Mouse (Mus musculus): ENCODE data around the gene Ezh2.

Ezh2 gene

DNA sequence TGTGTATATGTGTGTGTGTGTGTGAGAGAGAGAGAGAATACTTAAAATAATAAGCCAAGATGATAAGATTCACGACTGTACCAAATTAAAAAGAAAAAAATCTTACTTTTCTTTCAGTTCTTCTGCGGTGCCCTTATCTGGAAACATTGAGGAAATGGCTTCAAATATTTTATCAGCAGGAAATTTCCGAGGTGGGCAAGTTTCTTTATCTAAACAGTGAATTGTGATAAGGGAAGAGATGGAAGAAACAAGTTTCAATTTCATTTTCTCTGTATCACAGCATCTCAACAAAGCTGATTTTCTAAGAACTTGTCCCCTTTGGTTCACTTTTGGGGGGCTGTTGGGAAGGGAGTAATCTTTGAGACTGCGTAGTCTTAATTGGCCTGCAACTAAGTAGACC lies 42.9 kb downstream of the Ezh2 start:
- no peak for DNase-seq (ENCODE audit: low spot score in 2 of 2)

DNA sequence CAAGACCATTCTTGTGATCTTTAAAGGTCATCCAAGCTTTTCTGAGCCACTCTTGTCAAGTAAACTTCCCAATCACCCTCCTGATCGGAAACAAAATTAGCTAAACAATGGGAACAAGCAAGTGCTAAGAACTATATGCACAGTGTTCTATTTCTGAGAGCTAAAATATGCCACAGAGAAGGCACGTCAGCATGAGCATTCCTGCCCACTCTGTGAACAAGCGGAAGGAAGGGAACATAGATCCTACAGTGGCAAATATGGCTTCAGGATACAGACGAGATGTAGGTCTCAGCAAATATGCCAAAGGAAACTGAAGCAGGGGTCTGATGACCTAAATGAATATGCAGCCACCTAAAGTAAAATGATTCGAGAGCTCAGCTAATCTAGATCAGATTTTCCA lies 59.8 kb downstream of the Ezh2 start:
- no peak for DNase-seq (ENCODE audit: low spot score in 2 of 2)

DNA sequence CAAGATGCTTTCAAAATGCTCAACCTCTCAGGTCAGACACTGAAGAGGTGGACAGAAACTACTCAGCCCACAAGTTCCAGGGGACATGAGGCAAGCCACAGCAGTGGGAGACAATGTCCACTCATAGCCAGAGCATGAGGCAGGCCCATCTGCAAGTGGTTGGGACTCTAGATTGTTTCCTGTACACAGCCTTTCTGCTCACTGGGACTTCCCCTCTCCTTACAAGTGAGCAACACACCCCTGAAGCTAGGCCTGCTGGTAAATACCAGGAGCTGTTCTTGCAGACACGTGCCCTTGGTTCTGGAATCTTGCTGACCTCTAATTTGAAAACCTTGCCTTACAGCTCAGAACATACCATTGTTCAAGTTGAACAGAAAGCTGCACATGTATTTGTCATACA lies 62.6 kb downstream of the Ezh2 start:
- no peak for DNase-seq (ENCODE audit: low spot score in 2 of 2)

DNA sequence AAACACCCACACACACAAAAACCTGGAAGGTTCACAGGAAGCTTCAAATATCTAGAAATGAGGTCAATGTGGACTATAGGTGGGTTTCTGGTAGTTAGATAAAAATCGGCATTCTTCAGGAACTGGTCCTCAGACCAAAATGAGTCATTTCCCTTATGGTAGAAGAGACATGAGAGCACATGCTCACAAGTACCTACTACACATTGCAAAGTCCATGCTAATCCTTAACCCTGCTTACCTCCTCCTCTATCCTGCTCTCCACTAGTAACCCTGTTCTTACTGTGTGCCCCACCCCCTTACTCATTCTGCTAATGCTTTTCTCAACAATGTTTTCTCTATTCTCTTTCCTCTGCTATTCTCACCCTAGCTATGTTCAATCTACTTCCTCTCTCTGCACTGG lies 67.5 kb downstream of the Ezh2 start:
- no peak for DNase-seq (ENCODE audit: low spot score in 2 of 2)

DNA sequence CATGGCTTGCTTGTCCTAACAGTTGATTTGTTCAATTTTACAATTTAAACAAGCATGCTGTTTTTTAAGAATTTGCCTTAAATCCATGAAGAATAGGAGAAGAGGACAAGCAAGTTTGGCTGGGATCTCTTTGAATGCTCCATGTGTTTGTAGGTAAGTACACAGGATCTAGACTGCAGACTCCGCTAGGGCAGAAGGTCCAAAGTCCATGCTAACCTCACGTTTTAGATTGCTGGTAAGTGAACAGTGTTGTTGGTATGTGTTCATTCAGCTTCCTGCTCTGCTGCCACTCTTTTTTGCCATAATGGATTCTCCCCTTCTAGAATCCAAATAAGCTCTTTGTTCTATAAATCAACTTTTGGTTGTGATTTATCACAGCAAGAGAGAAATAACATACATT lies 68.0 kb downstream of the Ezh2 start:
- no peak for DNase-seq (ENCODE audit: low spot score in 2 of 2)

DNA sequence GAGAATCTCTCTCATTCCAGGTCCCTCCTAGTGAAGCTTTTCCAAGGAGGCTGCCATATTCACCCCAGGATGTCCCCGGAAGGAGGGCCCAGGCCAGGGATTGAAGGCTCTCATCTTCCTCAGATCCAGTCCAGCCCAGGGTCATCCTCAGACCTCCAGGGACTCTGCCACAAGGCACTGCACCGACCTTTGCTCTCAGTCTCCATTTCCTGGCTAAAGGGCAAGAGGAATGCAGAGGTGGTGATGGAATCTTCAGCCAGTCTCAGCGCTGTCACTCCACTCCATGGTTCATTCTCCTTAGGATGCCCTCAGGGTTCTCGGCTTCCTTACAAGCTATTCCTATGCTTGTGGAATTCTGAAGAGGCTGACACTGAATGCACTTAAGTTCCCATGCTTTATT lies 68.7 kb downstream of the Ezh2 start:
- DNase-seq (ENCODE audit: low spot score in 2 of 2): no peak

DNA sequence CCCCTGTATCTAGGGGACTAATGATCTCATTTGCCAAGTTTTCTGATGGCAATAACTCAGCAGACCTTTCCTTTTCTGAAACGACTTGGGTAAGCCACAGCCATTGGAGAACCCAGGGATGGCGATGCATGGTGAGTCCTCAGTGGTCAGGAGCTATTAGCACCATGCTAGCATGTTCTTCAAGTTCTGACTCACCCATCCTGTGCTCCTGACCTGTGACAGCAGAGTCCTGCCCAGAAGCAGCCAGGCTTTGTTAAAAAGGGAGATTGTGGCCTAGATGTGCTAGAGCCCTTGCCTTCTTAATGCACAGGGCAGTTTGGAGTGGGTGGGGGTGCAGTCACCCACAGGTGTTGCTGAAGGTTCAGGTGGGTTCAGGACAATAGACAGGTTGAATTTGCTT lies 70.1 kb downstream of the Ezh2 start:
- no peak for DNase-seq (ENCODE audit: low spot score in 2 of 2)

DNA sequence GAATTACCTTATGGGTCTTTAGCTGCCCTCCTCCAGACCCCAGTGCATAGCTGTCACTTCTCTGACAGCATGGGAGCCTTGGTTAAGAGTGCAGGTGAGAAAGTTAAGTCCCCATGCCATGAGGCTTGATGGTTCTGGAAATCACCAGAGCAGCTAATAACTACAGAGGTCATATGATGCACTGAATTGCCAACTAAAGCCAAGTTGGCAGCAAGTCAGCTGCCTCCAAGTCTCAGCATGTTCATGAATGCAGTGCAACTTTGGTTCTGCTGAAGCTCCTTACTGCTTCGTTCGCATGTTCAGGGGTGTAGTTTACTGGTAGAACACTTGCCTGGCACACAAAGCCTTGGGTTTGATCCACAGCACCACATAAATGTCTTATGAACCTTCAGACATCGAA lies 72.7 kb downstream of the Ezh2 start:
- no peak for DNase-seq (ENCODE audit: low spot score in 2 of 2)

DNA sequence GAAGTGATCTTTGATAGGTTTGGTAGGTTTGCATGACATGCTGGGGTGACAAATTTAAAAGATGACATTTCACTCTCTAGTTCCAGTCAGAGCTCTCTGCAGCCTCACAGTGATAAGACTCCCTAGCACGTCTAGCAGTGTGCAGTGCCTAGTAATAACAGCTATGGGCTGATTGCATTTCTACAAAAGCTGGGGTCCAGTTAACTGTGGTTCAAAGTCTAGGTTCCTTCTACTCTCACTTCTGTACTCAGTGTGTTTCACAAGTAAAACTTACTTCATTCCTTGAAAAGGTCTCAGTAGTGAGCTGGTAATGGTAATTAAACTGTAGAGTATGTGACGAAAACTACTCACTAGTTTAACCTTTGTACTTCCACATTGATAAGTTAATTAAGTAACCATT lies 75.1 kb downstream of the Ezh2 start:
- no peak for DNase-seq (ENCODE audit: low spot score in 2 of 2)

DNA sequence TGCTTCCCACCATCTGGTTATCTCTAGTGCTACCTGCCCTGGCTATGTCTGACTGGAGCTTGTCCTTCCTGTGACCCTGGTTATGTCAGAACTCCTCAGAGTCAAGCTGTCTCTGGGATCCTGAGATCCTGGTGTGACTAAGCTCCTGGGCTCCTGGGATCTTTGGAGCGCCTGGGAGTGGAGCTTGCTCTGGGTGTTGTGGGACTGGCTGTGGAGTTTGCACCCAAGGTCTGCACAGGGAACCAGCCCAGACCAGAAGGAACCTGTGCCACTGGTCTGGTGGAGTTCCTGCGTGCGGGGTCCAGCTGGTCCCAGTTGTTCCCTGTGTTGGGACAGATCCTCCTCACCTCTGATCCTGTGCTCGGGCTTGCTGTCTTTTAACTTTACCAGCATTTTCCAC lies 100.6 kb downstream of the Ezh2 start:
- DNase-seq (ENCODE audit: low spot score in 2 of 2): no peak

DNA sequence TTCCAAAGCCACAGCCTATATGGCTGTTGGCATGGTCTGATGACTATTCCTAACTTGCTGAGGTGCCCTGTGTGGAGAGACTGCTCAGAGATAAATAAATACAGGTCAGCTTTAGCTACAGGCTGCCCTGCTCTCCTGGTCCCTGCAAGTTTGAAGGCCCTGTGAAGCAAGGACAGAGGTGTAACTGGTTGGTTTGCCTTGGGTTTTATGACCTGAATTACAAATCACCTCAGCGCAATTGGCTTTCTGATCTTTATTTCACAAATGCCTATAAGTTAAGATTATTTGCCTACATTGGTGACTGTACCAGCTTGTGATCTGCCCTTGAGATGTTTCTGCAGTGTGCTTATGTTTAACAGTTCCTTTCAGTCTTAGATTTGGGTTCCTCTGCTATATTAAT lies 113.1 kb downstream of the Ezh2 start:
- DNase-seq (ENCODE audit: low spot score in 2 of 2): no peak

All from left cerebral cortex, adult 9 months (tissue).